Mouse (Mus musculus) brown adipose tissue, adult 24 weeks (tissue): ENCODE data around the gene Hist1h4i. TPM values are rescaled to one million over a fixed set of nuclear protein-coding genes. Genes with fewer than 3 reads are reported as not detected.
A peak's percentile ranks its signal among the peaks of the same experiment; 100 is the strongest.
"Not testable (repeated sequence)": the region's sequence is repeated elsewhere in the genome, so short reads cannot be mapped to it uniquely, and the experiment has no call there.

Source experiments
- H3K27ac ChIP-seq: fragments of 200-500 bp; replicated peaks from 2 replicates; pipeline ENCODE4 v1.5.1; 2012; ENCODE audit warnings: low read depth, mild to moderate bottlenecking, low read length
- H3K4me1 ChIP-seq: fragments of 200-500 bp; 2 replicates; pipeline ENCODE4 v1.6.1; 2012; ENCODE audit warnings: low read length, mixed read lengths; ENCODE audit not compliant: control insufficient read depth, insufficient read depth, insufficient read length
- H3K4me3 ChIP-seq: fragments of 200-500 bp; 2 replicates; pipeline ENCODE4 v1.5.1; 2012; ENCODE audit warnings: low read depth, mild to moderate bottlenecking, low read length, moderate library complexity; ENCODE audit not compliant: insufficient read depth
- polyA plus RNA-seq: library from polyadenylated mRNA; stranded (reverse); fragments of >200 nt; gene quantifications from 2 replicates; pipeline ENCODE4 v1.2.4, GENCODE M21; 2012; ENCODE audit not compliant: missing spikeins, insufficient read depth, insufficient read length

Gene Hist1h4i
- polyA plus RNA-seq, 1 experiment, result 1.9 TPM

- no peak overlapping the region for H3K27ac ChIP-seq
- H3K4me1 ChIP-seq, result no peaks in the 10 kb centered on the region; the same call in 1 of the 2 replicates
- 0 out of 2 replicates have a peak overlapping the region, but pooled peaks have one; percentile 11 for H3K4me3 ChIP-seq
Measured at GRCm38 (mm10) chr13:22041651-22042567, 747 bp upstream of the Hist1h4i start.

GRCm38 (mm10) chr13:22040464-22041141 lies 559 bp downstream of the Hist1h4i start:
- Histone ChIP-seq H3K4me3 (peak overlapping the region; percentile 45), H3K27ac (no peak overlapping the region), H3K4me1 (peaks cover 3% of the 10 kb centered on the region)

- Histone ChIP-seq H3K27ac (no peak overlapping the region), H3K4me3 (no peak overlapping the region), H3K4me1 (peaks cover 3% of the 10 kb centered on the region)
Measured at GRCm38 (mm10) chr13:22039951-22040463, 1.2 kb downstream of the Hist1h4i start.

- H3K27ac ChIP-seq, result no peak overlapping the region
- peaks cover 3% of the 10 kb centered on the region for H3K4me1 ChIP-seq
- H3K4me3 ChIP-seq, result no peak overlapping the region
Measured at GRCm38 (mm10) chr13:22039364-22039763, 1.8 kb downstream of the Hist1h4i start.

- H3K4me3 ChIP-seq, result no peak overlapping the region
- peaks cover 3% of the 10 kb centered on the region; the same call in 1 of the 2 replicates for H3K4me1 ChIP-seq
- no peak overlapping the region for H3K27ac ChIP-seq
Measured at GRCm38 (mm10) chr13:22037415-22037814, 3.7 kb downstream of the Hist1h4i start.

GRCm38 (mm10) chr13:22036986-22037385 lies 4.2 kb downstream of the Hist1h4i start:
- Histone ChIP-seq H3K27ac (no peak overlapping the region), H3K4me3 (no peak overlapping the region)

GRCm38 (mm10) chr13:22036149-22036956 lies 4.8 kb downstream of the Hist1h4i start:
- no peak overlapping the region for H3K27ac ChIP-seq
- H3K4me3 ChIP-seq, result peak overlapping the region; percentile 34
- H3K4me1 ChIP-seq, result peaks cover 3% of the 10 kb centered on the region; the same call in 1 of the 2 replicates

More at GRCm38 (mm10) chr13:22036986-22037385, 4.2 kb downstream of the Hist1h4i start:
- peaks cover 3% of the 10 kb centered on the region; the same call in 1 of the 2 replicates for H3K4me1 ChIP-seq

- H3K4me1 ChIP-seq, H3K27ac ChIP-seq: not testable (repeated sequence)
- peak within 1 kb of the TSS; percentile 49 for H3K4me3 ChIP-seq
Measured at GRCm38 (mm10) chr13:22035267-22036148, 5.7 kb downstream of the Hist1h4i start, which contains the start of the genes Hist1h2ah and Hist1h2bk. Gene Hist1h2ah (minus strand): TSS chr13:22035568. Gene Hist1h2bk (plus strand): TSS chr13:22035870.

GRCm38 (mm10) chr13:22034443-22035266 lies 6.5 kb downstream of the Hist1h4i start:
- peaks cover 3% of the 10 kb centered on the region; the same call in 1 of the 2 replicates for H3K4me1 ChIP-seq
- peak overlapping the region; percentile 39 for H3K4me3 ChIP-seq
- H3K27ac ChIP-seq, result no peak overlapping the region

GRCm38 (mm10) chr13:22033741-22034442 lies 7.3 kb downstream of the Hist1h4i start:
- no peak overlapping the region for H3K4me3 ChIP-seq
- H3K27ac ChIP-seq, result no peak overlapping the region
- peaks cover 3% of the 10 kb centered on the region; the same call in 1 of the 2 replicates for H3K4me1 ChIP-seq

- Histone ChIP-seq H3K4me1 (no peaks in the 10 kb centered on the region), H3K27ac (no peak overlapping the region)
Measured at GRCm38 (mm10) chr13:22030493-22030892, 10.7 kb downstream of the Hist1h4i start.

GRCm38 (mm10) chr13:22029928-22030327 lies 11.2 kb downstream of the Hist1h4i start:
- H3K4me3 ChIP-seq, result no peak overlapping the region
- no peaks in the 10 kb centered on the region for H3K4me1 ChIP-seq
- H3K27ac ChIP-seq, result no peak overlapping the region

More at GRCm38 (mm10) chr13:22030493-22030892, 10.7 kb downstream of the Hist1h4i start:
- no peak overlapping the region for H3K4me3 ChIP-seq
